Mouse (Mus musculus): Measurements from ENCODE around the gene Ctdsp1.

The Ctdsp1 gene

GRCm38 (mm10) chr1:74390924-74391748 lies at the start of gene Ctdsp1:
Gene Ctdsp1, plus strand, starts transcription at chr1:74391509.
- DNase-seq (ENCODE audit: low spot score) = peak; percentile 96

GRCm38 (mm10) chr1:74341898-74342297 lies 49.4 kb upstream of the Ctdsp1 start:
- no peak for DNase-seq (ENCODE audit: low spot score)

GRCm38 (mm10) chr1:74342308-74342707 lies 49.0 kb upstream of the Ctdsp1 start:
- no peak for DNase-seq (ENCODE audit: low spot score)

GRCm38 (mm10) chr1:74343161-74343560 lies 48.1 kb upstream of the Ctdsp1 start:
- DNase-seq (ENCODE audit: low spot score) = no peak

- DNase-seq (ENCODE audit: low spot score) = no peak
Observed at GRCm38 (mm10) chr1:74344163-74344916, 47.0 kb upstream of the Ctdsp1 start.

- DNase-seq (ENCODE audit: low spot score) = no peak
Observed at GRCm38 (mm10) chr1:74351185-74351769, 40.0 kb upstream of the Ctdsp1 start.

- no peak for DNase-seq (ENCODE audit: low spot score)
Observed at GRCm38 (mm10) chr1:74352532-74353096, 38.7 kb upstream of the Ctdsp1 start.

GRCm38 (mm10) chr1:74353453-74354229 lies 37.7 kb upstream of the Ctdsp1 start:
- DNase-seq (ENCODE audit: low spot score) = no peak

- no peak for DNase-seq (ENCODE audit: low spot score)
Observed at GRCm38 (mm10) chr1:74357531-74357930, 33.8 kb upstream of the Ctdsp1 start.

GRCm38 (mm10) chr1:74359952-74360517 lies 31.3 kb upstream of the Ctdsp1 start:
- no peak for DNase-seq (ENCODE audit: low spot score)

- DNase-seq (ENCODE audit: low spot score) = peak; percentile 46
Observed at GRCm38 (mm10) chr1:74361812-74362211, 29.5 kb upstream of the Ctdsp1 start, which contains the start of gene Catip. Gene Catip, plus strand, starts transcription at chr1:74362108.

- DNase-seq (ENCODE audit: low spot score) = no peak
Observed at GRCm38 (mm10) chr1:74362325-74363229, 28.7 kb upstream of the Ctdsp1 start.

GRCm38 (mm10) chr1:74363437-74363836 lies 27.9 kb upstream of the Ctdsp1 start:
- DNase-seq (ENCODE audit: low spot score) = no peak

- DNase-seq (ENCODE audit: low spot score) = no peak
Observed at GRCm38 (mm10) chr1:74364270-74364669, 27.0 kb upstream of the Ctdsp1 start.

- peak; percentile 60 for DNase-seq (ENCODE audit: low spot score)
Observed at GRCm38 (mm10) chr1:74367886-74368645, 23.2 kb upstream of the Ctdsp1 start.

GRCm38 (mm10) chr1:74370040-74370439 lies 21.3 kb upstream of the Ctdsp1 start:
- DNase-seq (ENCODE audit: low spot score) = no peak

- no peak for DNase-seq (ENCODE audit: low spot score)
Observed at GRCm38 (mm10) chr1:74373372-74373771, 17.9 kb upstream of the Ctdsp1 start.

GRCm38 (mm10) chr1:74374980-74375379 lies 16.3 kb upstream of the Ctdsp1 start, which contains the start of gene Slc11a1:
Gene Slc11a1, plus strand, starts transcription at chr1:74375195.
- DNase-seq (ENCODE audit: low spot score) = no peak

- no peak for DNase-seq (ENCODE audit: low spot score)
Observed at GRCm38 (mm10) chr1:74375561-74375960, 15.7 kb upstream of the Ctdsp1 start.

All from testis, postnatal 14 days (tissue).